Mouse (Mus musculus) liver, embryonic 13.5 days (tissue): Measurements from ENCODE around the gene Trmt10a. TPM values are rescaled to one million over a fixed set of nuclear protein-coding genes. Genes with fewer than 3 reads are reported as not detected.

ENCODE experiments used
- ATAC-seq: fragments of 200-750 bp; cut with Nextera tagmentation; 2 replicates; pipeline ENCODE4 v1.8.0; 2017; ENCODE audit warnings: low read depth, mild to moderate bottlenecking, moderate number of reproducible peaks, moderate library complexity
- DNase-seq: peaks from one replicate; pipeline ENCODE4 v3.0.0; 2022
- H3K27ac ChIP-seq: fragments of 300-500 bp; sonication (generic); 2 replicates; pipeline ENCODE4 v1.5.1; 2015; ENCODE audit warnings: moderate library complexity, mild to moderate bottlenecking, inconsistent platforms
- H3K27me3 ChIP-seq: fragments of 300-500 bp; sonication (generic); 2 replicates; pipeline ENCODE4 v1.6.1; 2015; ENCODE audit warnings: mild to moderate bottlenecking, inconsistent platforms
- H3K36me3 ChIP-seq: fragments of 300-500 bp; sonication (generic); 2 replicates; pipeline ENCODE4 v1.6.1; 2015; ENCODE audit warnings: mild to moderate bottlenecking, inconsistent platforms
- H3K4me1 ChIP-seq: fragments of 300-500 bp; sonication (generic); replicated peaks from 2 replicates; pipeline ENCODE4 v1.6.1; 2015; ENCODE audit warnings: inconsistent platforms
- H3K4me2 ChIP-seq: fragments of 300-500 bp; sonication (generic); 2 replicates; pipeline ENCODE4 v1.6.1; 2015; ENCODE audit warnings: inconsistent platforms, mild to moderate bottlenecking, moderate library complexity
- H3K4me3 ChIP-seq: fragments of 300-500 bp; sonication (generic); replicated peaks from 2 replicates; pipeline ENCODE4 v1.5.1; 2015; ENCODE audit warnings: mild to moderate bottlenecking, inconsistent platforms
- H3K9ac ChIP-seq: fragments of 300-500 bp; sonication (generic); 2 replicates; pipeline ENCODE4 v1.6.1; 2015; ENCODE audit warnings: mild to moderate bottlenecking, inconsistent platforms
- H3K9me3 ChIP-seq: fragments of 300-500 bp; sonication (generic); replicated peaks from 2 replicates; pipeline ENCODE4 v1.6.1; 2016; ENCODE audit warnings: inconsistent platforms
- WGBS: fragments of 180-500 bp; shearing (Covaris S2); methylation state at CpG from one replicate; pipeline ENCODE4 v1.1.7; 2015; ENCODE audit not compliant: insufficient replicate concordance; 5-methylcytosine and 5-hydroxymethylcytosine counted together
- polyA plus RNA-seq: library from polyadenylated mRNA; unstranded; fragments of >200 nt; fragmentation: Nextera tagmentation; extraction: Ambion mirVana; gene quantifications from 2 replicates; pipeline ENCODE4 v1.2.1, GENCODE M21; 2015

The Trmt10a gene
- 7.3 and 8.6 TPM in 2 replicates for polyA plus RNA-seq

DNA sequence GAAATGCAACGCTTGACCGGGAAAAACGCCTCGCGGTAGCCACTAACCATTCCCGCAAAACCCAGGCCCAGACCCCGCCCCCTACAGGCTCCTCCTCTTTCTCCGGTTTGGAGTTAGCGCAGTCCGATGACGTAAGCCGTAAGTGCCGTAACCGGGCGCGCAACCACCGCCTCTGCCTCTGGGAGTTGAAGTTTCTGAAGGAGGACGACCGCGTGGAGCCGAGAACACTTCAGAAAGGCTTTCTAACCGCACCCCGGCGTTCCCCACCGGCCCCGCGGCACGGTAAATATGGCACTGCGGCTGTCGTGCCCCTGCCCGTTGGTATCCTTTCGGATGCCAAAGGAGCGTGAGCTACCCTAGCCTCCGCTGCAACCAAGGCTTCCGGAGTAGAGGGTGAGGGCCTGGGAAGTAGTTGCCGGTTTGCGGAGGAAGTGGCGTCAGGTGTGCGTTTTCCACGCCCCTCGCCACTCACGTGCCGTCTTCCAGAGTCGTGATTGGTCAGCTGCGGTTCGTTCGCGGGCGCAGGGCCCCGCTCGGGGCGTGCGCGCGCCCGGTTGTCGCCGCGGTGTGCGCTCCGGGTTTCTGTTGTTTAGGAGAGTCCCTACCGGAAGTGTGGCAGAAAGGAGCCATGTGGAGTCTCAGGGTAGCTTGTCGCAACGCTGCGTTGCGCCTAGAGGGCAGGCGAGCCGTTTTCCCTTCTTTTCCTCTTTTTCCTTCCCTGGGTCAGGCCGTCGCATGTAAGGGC lies at the start of gene Trmt10a:
Trmt10a (plus strand) TSS at position 134 of the 745 bp plus-strand sequence.
- DNase-seq (peak; percentile 97), ATAC-seq (peak; percentile 94)
- under 1% methylated on average over 70 of the region's 70 CpGs for WGBS
- no peaks in the 10 kb centered on the region for H3K27me3 ChIP-seq
- peaks cover 3% of the 10 kb centered on the region for H3K36me3 ChIP-seq
- H3K4me2 ChIP-seq = peak within 1 kb of the TSS; percentile 83
- H3K27ac ChIP-seq = peak within 1 kb of the TSS; percentile 97
- no peaks in the 10 kb centered on the region for H3K9me3 ChIP-seq
- peak within 1 kb of the TSS; percentile 73 for H3K4me3 ChIP-seq
- peaks cover 9% of the 10 kb centered on the region for H3K4me1 ChIP-seq
- peak within 1 kb of the TSS; percentile 85 for H3K9ac ChIP-seq

DNA sequence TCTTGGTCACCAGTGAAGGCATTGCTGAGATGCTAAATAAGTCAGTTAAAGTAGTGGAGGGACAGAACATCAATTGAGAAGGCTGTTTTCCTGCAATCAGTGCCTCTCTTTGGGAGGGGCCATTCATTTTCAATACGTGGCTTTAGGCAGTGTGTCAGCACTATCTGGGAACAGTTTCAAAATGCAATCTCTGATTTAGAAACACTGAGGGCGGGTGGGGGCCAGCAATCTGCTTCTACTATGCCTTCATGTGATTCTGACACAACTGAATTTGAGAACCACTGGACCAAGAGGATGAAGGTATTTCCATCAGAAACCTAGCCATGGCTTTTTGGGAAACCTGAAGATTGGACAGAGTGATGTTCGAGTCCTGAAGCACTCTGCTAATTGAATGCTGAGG lies 47.9 kb upstream of the Trmt10a start:
- WGBS = 55% methylated on average over 3 of the region's 3 CpGs
- ATAC-seq (no peak), DNase-seq (no peak)
- Histone ChIP-seq H3K27me3 (no peaks in the 10 kb centered on the region), H3K4me2 (no peak overlapping the region), H3K4me1 (no peaks in the 10 kb centered on the region), H3K9ac (no peak overlapping the region), H3K9me3 (no peaks in the 10 kb centered on the region), H3K27ac (no peak overlapping the region), H3K36me3 (peaks cover 7% of the 10 kb centered on the region), H3K4me3 (no peak overlapping the region)

DNA sequence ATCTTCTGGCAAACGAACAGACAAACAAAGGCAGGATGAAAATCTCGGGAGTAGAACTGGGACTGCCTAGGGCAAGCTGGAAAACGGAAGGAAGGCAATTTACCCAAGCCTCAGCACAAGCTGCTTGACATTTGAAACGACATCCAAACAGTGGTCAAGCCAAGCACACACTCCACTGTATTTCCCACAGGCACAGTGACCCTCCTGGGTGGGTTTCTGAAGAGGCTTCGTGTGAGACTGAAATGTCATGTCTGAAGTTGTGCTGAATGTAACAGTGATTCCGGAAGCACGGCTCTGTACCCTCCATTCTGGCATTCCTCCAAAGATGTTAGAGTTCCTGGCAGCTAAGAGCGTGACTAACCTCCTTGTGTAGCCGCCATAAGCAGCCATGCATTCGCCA lies 47.5 kb upstream of the Trmt10a start:
- Histone ChIP-seq H3K36me3 (peaks cover 7% of the 10 kb centered on the region), H3K4me1 (no peaks in the 10 kb centered on the region), H3K4me3 (no peak overlapping the region), H3K9me3 (no peaks in the 10 kb centered on the region), H3K27ac (no peak overlapping the region), H3K4me2 (no peak overlapping the region), H3K27me3 (no peaks in the 10 kb centered on the region), H3K9ac (no peak overlapping the region)
- WGBS = 66% methylated on average over 10 of the region's 10 CpGs
- DNase-seq (no peak), ATAC-seq (no peak)

DNA sequence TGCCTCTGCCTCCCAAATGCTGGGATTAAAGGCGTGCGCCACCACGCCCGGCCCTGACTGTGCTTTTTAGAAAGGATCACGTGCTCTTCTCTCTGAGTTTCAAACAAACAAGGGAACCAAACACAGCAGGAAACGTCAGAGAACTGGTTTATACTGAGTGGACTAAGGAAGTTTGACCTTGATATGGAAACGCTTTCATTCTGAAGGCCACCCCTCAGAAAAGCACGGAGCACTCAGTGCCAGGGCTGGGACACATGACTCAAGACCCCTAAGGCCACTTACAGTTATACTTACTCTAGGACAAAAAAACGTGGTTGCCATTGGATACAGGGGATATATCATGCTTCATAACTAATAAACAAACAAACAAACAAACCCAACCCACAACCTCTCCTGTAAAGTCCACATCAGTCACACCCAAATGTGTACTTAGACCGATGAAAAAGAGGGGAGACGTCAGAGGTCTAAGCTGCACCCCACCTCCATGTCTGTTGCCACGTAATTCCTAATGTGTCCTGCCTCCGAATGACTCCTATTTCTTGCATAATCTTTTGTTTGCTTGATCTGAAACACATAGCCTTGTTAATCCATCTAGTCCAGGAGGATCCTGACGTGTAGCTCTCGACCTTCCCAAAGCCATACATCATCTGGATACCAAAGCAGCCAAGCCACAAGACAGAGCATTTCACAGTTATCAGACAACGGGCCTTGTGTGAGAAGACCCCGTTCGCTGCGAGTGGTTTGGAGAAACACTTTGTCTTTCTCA lies 46.8 kb upstream of the Trmt10a start:
- H3K4me3 ChIP-seq = no peak overlapping the region
- H3K9ac ChIP-seq = no peak overlapping the region
- ATAC-seq (no peak), DNase-seq (no peak)
- H3K4me2 ChIP-seq = no peak overlapping the region
- H3K27me3 ChIP-seq = no peaks in the 10 kb centered on the region
- H3K27ac ChIP-seq = no peak overlapping the region
- no peaks in the 10 kb centered on the region for H3K4me1 ChIP-seq
- H3K9me3 ChIP-seq = no peaks in the 10 kb centered on the region
- H3K36me3 ChIP-seq = peaks cover 7% of the 10 kb centered on the region
- 67% methylated on average over 19 of the region's 19 CpGs for WGBS

DNA sequence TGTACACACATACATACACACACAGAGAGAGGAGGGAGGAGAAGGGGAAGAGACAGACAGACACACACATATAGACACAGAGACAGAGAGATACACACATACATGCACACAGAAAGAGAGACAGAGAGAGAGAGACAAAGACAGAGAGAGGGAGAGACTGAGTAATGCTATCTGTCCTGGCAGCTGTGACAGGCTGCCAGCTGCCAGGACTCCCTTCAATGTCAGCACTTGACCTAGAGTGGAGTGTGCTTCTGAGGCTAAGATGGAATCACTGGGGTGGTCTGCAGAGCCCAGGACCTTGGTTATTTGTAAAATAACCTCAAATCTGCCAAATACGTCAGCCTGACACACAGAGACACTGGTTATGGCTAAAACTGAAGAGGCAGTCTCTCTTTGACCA lies 45.5 kb upstream of the Trmt10a start:
- H3K9ac ChIP-seq = no peak overlapping the region
- ATAC-seq = no peak
- no peak overlapping the region for H3K4me3 ChIP-seq
- H3K4me2 ChIP-seq = no peak overlapping the region
- no peaks in the 10 kb centered on the region for H3K9me3 ChIP-seq
- 63% methylated on average over 1 of the region's 1 CpGs for WGBS
- H3K27ac ChIP-seq = no peak overlapping the region
- H3K36me3 ChIP-seq = peaks cover 7% of the 10 kb centered on the region
- H3K4me1 ChIP-seq = no peaks in the 10 kb centered on the region
- no peak for DNase-seq
- no peaks in the 10 kb centered on the region for H3K27me3 ChIP-seq

DNA sequence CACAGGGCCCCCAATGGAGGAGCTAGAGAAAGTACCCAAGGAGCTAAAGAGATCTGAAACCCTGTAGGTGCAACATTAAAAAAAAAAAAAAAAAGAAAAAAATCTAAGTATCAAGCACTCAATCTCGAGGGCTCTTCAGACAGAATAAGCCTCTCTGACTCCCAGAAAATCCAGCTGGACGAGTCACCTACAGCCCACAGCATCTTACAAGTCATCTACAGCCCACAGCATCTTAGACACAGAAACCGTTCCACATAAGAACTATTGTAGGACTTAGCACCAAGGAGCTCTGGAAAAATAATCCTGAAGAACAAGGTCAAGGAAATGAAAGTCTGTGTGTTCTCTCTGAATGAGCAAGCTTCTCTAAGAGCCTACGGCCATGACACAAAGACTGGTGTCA lies 41.3 kb upstream of the Trmt10a start:
- H3K4me1 ChIP-seq = no peaks in the 10 kb centered on the region
- no peak overlapping the region for H3K4me3 ChIP-seq
- WGBS = 66% methylated on average over 4 of the region's 4 CpGs
- DNase-seq = no peak
- H3K27ac ChIP-seq = no peak overlapping the region
- no peak overlapping the region for H3K9ac ChIP-seq
- no peaks in the 10 kb centered on the region for H3K36me3 ChIP-seq
- no peaks in the 10 kb centered on the region for H3K27me3 ChIP-seq
- no peaks in the 10 kb centered on the region for H3K9me3 ChIP-seq
- ATAC-seq = no peak
- no peak overlapping the region for H3K4me2 ChIP-seq

DNA sequence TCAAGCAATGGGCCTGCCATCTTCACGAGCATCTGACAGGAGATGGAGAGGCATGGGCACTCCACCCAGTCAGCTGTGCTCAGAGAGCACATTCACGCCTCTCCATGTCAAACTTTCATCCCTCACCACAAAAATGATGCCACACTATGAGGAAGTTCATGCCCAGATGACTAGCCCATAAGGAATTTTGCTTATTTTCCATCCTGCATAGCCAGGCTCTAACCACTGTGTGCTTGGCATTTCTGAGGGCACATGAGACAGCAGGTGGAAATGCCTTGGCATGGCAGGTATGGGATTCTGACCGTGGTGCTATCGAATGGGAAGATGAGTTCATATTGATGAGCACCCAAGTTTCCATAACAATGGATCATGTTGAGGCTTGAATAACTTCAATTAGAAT lies 39.6 kb upstream of the Trmt10a start:
- WGBS = 73% methylated on average over 4 of the region's 4 CpGs
- H3K4me1 ChIP-seq = no peaks in the 10 kb centered on the region
- no peak for ATAC-seq
- H3K27ac ChIP-seq = no peak overlapping the region
- no peak overlapping the region for H3K4me2 ChIP-seq
- no peaks in the 10 kb centered on the region for H3K27me3 ChIP-seq
- H3K9me3 ChIP-seq = no peaks in the 10 kb centered on the region
- no peaks in the 10 kb centered on the region for H3K36me3 ChIP-seq
- H3K4me3 ChIP-seq = no peak overlapping the region
- DNase-seq = no peak
- H3K9ac ChIP-seq = no peak overlapping the region

DNA sequence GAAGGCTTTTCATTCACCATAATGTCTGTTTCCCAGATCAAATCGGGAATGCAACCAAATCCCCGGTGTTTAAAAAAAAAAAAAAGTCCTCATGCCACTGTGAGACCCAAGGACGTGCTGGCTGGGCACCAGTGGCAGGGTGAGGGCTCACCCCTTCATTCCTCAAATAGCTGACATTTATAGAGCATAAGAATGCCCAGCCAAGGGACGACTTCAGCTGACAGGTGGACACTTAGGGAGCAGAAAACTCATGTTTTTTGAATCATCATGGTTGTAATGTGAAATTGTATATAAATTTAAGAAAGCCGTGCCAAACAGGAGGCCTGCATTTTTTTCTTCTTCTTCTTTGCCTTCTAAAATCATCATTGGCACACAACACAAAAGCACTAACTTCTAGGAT lies 38.2 kb upstream of the Trmt10a start:
- Histone ChIP-seq H3K9ac (no peak overlapping the region), H3K36me3 (peaks cover 5% of the 10 kb centered on the region; the same call in 1 of the 2 replicates), H3K27ac (no peak overlapping the region), H3K27me3 (no peaks in the 10 kb centered on the region), H3K9me3 (no peaks in the 10 kb centered on the region), H3K4me1 (no peaks in the 10 kb centered on the region), H3K4me2 (no peak overlapping the region), H3K4me3 (no peak overlapping the region)
- ATAC-seq (no peak), DNase-seq (no peak)
- whole genome bisulfite sequencing = 70% methylated on average over 5 of the region's 5 CpGs

DNA sequence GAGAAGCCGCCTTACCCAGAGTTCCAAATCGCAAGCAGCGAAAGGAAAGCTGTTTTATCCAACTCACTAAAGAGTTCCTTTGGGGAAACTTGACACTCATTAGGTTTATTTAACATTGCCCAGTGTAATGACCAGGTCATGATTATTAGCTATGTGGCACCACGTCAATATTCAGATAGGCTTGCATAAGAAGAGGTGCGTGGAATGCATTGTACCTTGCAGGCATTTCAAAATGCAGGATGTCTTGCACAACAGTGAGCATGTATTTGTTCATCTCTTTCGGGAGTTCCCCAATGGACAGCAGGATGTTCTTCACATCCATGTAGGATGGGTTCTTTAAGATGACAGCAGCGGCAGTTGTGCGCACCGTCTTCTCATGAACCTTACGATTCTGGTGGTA lies 36.4 kb upstream of the Trmt10a start:
- no peak overlapping the region for H3K4me2 ChIP-seq
- H3K27me3 ChIP-seq = no peaks in the 10 kb centered on the region
- no peak overlapping the region for H3K27ac ChIP-seq
- no peak for ATAC-seq
- WGBS = 74% methylated on average over 10 of the region's 10 CpGs
- H3K36me3 ChIP-seq = peaks cover 5% of the 10 kb centered on the region; the same call in 1 of the 2 replicates
- H3K9ac ChIP-seq = no peak overlapping the region
- DNase-seq = no peak
- H3K4me3 ChIP-seq = no peak overlapping the region
- no peaks in the 10 kb centered on the region for H3K9me3 ChIP-seq
- no peaks in the 10 kb centered on the region for H3K4me1 ChIP-seq

DNA sequence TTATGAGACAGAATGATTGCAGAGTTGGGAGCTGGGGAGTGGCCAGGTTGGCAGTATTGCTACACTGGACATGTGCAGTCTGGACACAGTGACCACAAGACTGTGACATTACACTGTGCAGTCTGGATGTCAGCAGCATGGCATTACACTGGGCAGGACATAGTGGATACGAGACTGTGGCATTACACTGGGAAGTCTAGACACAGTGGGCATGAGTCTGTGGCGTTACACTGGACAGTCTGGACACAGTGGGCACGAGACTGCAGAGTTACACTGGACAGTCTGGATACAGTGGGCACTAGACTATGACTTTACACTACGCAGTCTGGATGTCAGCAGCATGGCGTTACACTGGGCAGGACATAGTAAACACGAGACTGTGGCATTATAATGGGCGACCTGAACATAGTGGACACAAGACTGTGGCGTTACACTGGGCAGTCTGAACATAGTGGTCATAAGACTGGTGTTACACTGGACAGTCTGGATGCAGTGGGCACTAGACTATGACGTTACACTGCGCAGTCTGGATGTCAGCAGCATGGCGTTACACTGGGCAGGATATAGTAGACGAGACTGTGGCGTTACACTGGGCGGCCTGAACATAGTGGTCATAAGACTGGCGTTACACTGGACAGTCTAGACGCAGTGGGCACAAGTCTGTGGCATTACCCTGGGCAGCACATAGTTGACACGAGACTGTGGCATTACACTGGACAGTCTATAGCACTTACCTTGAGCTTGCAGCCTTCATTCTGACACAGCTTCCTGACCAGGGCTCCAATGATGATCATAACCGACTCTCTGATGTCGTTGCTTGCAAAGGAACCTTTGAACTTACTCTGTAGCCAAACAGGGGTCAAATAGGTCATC lies 32.1 kb upstream of the Trmt10a start:
- no peak overlapping the region for H3K9ac ChIP-seq
- no peak overlapping the region for H3K4me2 ChIP-seq
- WGBS = 71% methylated on average over 19 of the region's 19 CpGs
- no peak overlapping the region for H3K27ac ChIP-seq
- H3K4me1 ChIP-seq = no peaks in the 10 kb centered on the region
- DNase-seq (no peak), ATAC-seq (peak; percentile 43)
- no peak overlapping the region for H3K4me3 ChIP-seq
- H3K27me3 ChIP-seq = no peaks in the 10 kb centered on the region
- H3K36me3 ChIP-seq = peaks cover 5% of the 10 kb centered on the region; the same call in 1 of the 2 replicates
- H3K9me3 ChIP-seq = no peaks in the 10 kb centered on the region

DNA sequence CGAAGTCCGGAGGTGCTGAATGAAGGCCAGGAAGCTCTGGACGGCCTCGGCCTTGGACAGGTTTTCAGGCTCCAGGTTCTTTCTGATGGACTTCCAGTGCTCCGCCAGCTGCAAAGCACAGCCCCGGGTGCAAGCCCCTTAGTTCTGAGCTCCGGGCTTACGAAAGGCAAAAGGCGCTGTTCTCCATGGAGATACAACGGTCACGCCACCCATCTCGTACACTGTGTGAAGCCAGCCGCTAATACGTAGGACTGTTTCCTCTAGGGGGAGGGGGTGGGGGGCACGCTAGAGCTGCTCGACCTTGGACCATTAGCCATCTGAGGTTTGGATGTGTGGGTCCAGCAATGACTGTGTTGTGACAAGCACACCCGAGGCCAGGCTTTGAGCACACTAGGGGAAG lies 29.1 kb upstream of the Trmt10a start:
- Histone ChIP-seq H3K27ac (no peak overlapping the region), H3K4me1 (no peaks in the 10 kb centered on the region), H3K36me3 (peaks cover 2% of the 10 kb centered on the region; the same call in 1 of the 2 replicates), H3K4me3 (no peak overlapping the region), H3K9me3 (no peaks in the 10 kb centered on the region), H3K4me2 (no peak overlapping the region), H3K9ac (no peak overlapping the region), H3K27me3 (no peaks in the 10 kb centered on the region)
- no peak for DNase-seq
- no peak for ATAC-seq
- WGBS = 78% methylated on average over 17 of the region's 17 CpGs
